In genomic region chr15:99502311-99502831, GRCm38 (mm10) we compare ENCODE assay signal across 9 mouse cellular contexts. TPM values are rescaled to one million over a fixed set of nuclear protein-coding genes. Genes with fewer than 3 reads are reported as not detected.
DNase-seq lines count a peak whose midpoint lies in the region; ATAC-seq lines count a peak whose summit lies in the region.
"Had no signal": no experiment of that assay in that cellular context is flagged by ENCODE, and none has a peak within 500 bp of the region (broad histone marks: within the 10 kb centered on the region; RNA-seq: fewer than 3 reads in every experiment).

No protein-coding gene starts in this region.

- intact Hi-C loops in heart, postnatal 14 days (cut with DNase I): no loop called here

- WGBS in heart, embryonic 15.5 days: 56% methylated on average over 12 of the region's 12 CpGs
- WGBS in embryonic facial prominence, embryonic 14.5 days: 22% methylated on average over 12 of the region's 12 CpGs
- WGBS in intestine, embryonic 15.5 days: 33% methylated on average over 12 of the region's 12 CpGs
- 51% methylated on average over 12 of the region's 12 CpGs for WGBS in midbrain, embryonic 12.5 days

- no peak for DNase-seq in heart, adult 18-20 months
- DNase-seq in embryonic facial prominence, embryonic 14.5 days (ENCODE audit: low spot score): peak; percentile 82
- DNase-seq in Muller cell, postnatal 12 days (ENCODE audit: inconsistent ontology term): no peak
- DNase-seq in heart, postnatal 14 days: no peak

- no peaks in the 10 kb centered on the region for H3K9me3 ChIP-seq in heart, embryonic 15.5 days (replicated peaks)
- H3K9me3 ChIP-seq in embryonic facial prominence, embryonic 14.5 days (ENCODE audit: control insufficient read depth, low read length): no peaks in the 10 kb centered on the region
- no peaks in the 10 kb centered on the region for H3K9me3 ChIP-seq in intestine, embryonic 15.5 days
- no peaks in the 10 kb centered on the region for H3K9me3 ChIP-seq in midbrain, embryonic 12.5 days

- H3K4me1 ChIP-seq in heart, embryonic 15.5 days (replicated peaks): peaks cover 62% of the 10 kb centered on the region
- H3K4me1 ChIP-seq in embryonic facial prominence, embryonic 14.5 days (ENCODE audit: control insufficient read depth, insufficient read depth, low read length): peaks cover 46% of the 10 kb centered on the region
- H3K4me1 ChIP-seq in intestine, embryonic 15.5 days (replicated peaks): peaks cover 35% of the 10 kb centered on the region
- H3K4me1 ChIP-seq in midbrain, embryonic 12.5 days: peaks cover 12% of the 10 kb centered on the region

- H3K4me2 ChIP-seq in heart, embryonic 15.5 days: no peak overlapping the region
- peak overlapping the region; percentile 0; the same call in 1 of the 2 replicates for H3K4me2 ChIP-seq in embryonic facial prominence, embryonic 14.5 days (ENCODE audit: low read depth, low read length)
- 0 out of 2 replicates have a peak overlapping the region, but pooled peaks have one; percentile 4 for H3K4me2 ChIP-seq in intestine, embryonic 15.5 days (replicated peaks)
- H3K4me2 ChIP-seq in midbrain, embryonic 12.5 days (replicated peaks): no peak overlapping the region

- H3K9ac ChIP-seq in heart, embryonic 15.5 days: no peak overlapping the region
- H3K9ac ChIP-seq in embryonic facial prominence, embryonic 14.5 days (ENCODE audit: low read depth, low read length): no peak overlapping the region
- no peak overlapping the region; the same call in 1 of the 2 replicates for H3K9ac ChIP-seq in intestine, embryonic 15.5 days
- H3K9ac ChIP-seq in midbrain, embryonic 12.5 days (replicated peaks): no peak overlapping the region

- peaks cover 35% of the 10 kb centered on the region for H3K27me3 ChIP-seq in heart, embryonic 15.5 days
- H3K27me3 ChIP-seq in embryonic facial prominence, embryonic 14.5 days (replicated peaks; ENCODE audit: control insufficient read depth, insufficient read depth, low read length): no peaks in the 10 kb centered on the region
- no peaks in the 10 kb centered on the region; the same call in 1 of the 2 replicates for H3K27me3 ChIP-seq in intestine, embryonic 15.5 days (replicated peaks)
- peaks cover 4% of the 10 kb centered on the region for H3K27me3 ChIP-seq in midbrain, embryonic 12.5 days

- ATAC-seq in heart, embryonic 15.5 days (replicated peaks; ENCODE audit: insufficient number of reproducible peaks, insufficient read depth, low FRiP score, low read depth): no peak
- peak; percentile 34 for ATAC-seq in embryonic facial prominence, embryonic 14.5 days (ENCODE audit: low read depth)
- peak; percentile 42 for ATAC-seq in intestine, embryonic 15.5 days
- no peak for ATAC-seq in midbrain, embryonic 12.5 days (ENCODE audit: low FRiP score, low read depth)
- ATAC-seq in granulocyte monocyte progenitor cell, adult 5-6 weeks (replicated peaks; ENCODE audit: poor library complexity, severe bottlenecking): no peak

- H3K27ac ChIP-seq in heart, embryonic 15.5 days: peak overlapping the region; percentile 42
- H3K27ac ChIP-seq in embryonic facial prominence, embryonic 14.5 days (replicated peaks; ENCODE audit: low read depth, low read length): peak overlapping the region; percentile 68
- peak overlapping the region; percentile 72; the same call in 1 of the 2 replicates for H3K27ac ChIP-seq in intestine, embryonic 15.5 days
- H3K27ac ChIP-seq in midbrain, embryonic 12.5 days (replicated peaks): peak overlapping the region; percentile 52

- no peak overlapping the region for H3K4me3 ChIP-seq in heart, embryonic 15.5 days
- no peak overlapping the region for H3K4me3 ChIP-seq in embryonic facial prominence, embryonic 14.5 days (ENCODE audit: low read depth, low read length)
- no peak overlapping the region for H3K4me3 ChIP-seq in intestine, embryonic 15.5 days (replicated peaks)
- H3K4me3 ChIP-seq in midbrain, embryonic 12.5 days: no peak overlapping the region

- no peaks in the 10 kb centered on the region for H3K36me3 ChIP-seq in heart, embryonic 15.5 days
- H3K36me3 ChIP-seq in embryonic facial prominence, embryonic 14.5 days (ENCODE audit: control insufficient read depth, insufficient read depth, low read length): no peaks in the 10 kb centered on the region
- H3K36me3 ChIP-seq in intestine, embryonic 15.5 days: no peaks in the 10 kb centered on the region
- H3K36me3 ChIP-seq in midbrain, embryonic 12.5 days: no peaks in the 10 kb centered on the region

RNA-seq across cellular contexts. Expression of gene Faim2, which starts 25.6 kb away (rescaled TPM):
- polyA plus RNA-seq in heart, embryonic 15.5 days (2015; fragmentation: Nextera tagmentation; extraction: Ambion mirVana): 0.28 and 0.33 TPM in 2 replicates
- under 1 TPM; 0.22 to 0.28 TPM for total RNA-seq in heart, adult 18-20 months (2021)
- 1.1 and 1.5 TPM in 2 replicates for polyA plus RNA-seq in embryonic facial prominence, embryonic 14.5 days (2014; fragmentation: Nextera tagmentation; extraction: Ambion mirVana)
- polyA plus RNA-seq in intestine, embryonic 15.5 days (2015; fragmentation: Nextera tagmentation; extraction: Ambion mirVana): 0.60 and 0.61 TPM in 2 replicates
- 2.0 and 3.1 TPM in 2 replicates for polyA plus RNA-seq in midbrain, embryonic 12.5 days (2016; fragmentation: Nextera tagmentation; extraction: Ambion mirVana)
- total RNA-seq in granulocyte monocyte progenitor cell, adult 5-6 weeks (2014; fragmentation: Nextera tagmentation): not detected in 2 replicates
- total RNA-seq in granulocyte monocyte progenitor cell, adult 5-6 weeks (2017): 0.17 TPM in 1 of 2 replicates, not detected in the other
- under 1 TPM; 0.12 to 0.74 TPM for total RNA-seq in heart, postnatal 14 days (2021)
- total RNA-seq: neutrophil, adult 5-6 weeks had no signal

RNA-seq across cellular contexts. Expression of gene Bcdin3d, which starts 27.8 kb away (rescaled TPM):
- 10.8 and 11.7 TPM in 2 replicates for polyA plus RNA-seq in heart, embryonic 15.5 days (2015; fragmentation: Nextera tagmentation; extraction: Ambion mirVana)
- total RNA-seq in heart, adult 18-20 months (2021): 1 to 10 TPM; 3.7 to 3.9 TPM
- 10.8 and 12.9 TPM in 2 replicates for polyA plus RNA-seq in embryonic facial prominence, embryonic 14.5 days (2014; fragmentation: Nextera tagmentation; extraction: Ambion mirVana)
- polyA plus RNA-seq in intestine, embryonic 15.5 days (2015; fragmentation: Nextera tagmentation; extraction: Ambion mirVana): 13.2 and 15.6 TPM in 2 replicates
- polyA plus RNA-seq in midbrain, embryonic 12.5 days (2016; fragmentation: Nextera tagmentation; extraction: Ambion mirVana): 19.9 and 20.1 TPM in 2 replicates
- 3.1 and 3.6 TPM in 2 replicates for total RNA-seq in granulocyte monocyte progenitor cell, adult 5-6 weeks (2014; fragmentation: Nextera tagmentation)
- 2.9 and 4.2 TPM in 2 replicates for total RNA-seq in granulocyte monocyte progenitor cell, adult 5-6 weeks (2017)
- total RNA-seq in heart, postnatal 14 days (2021): 1 to 10 TPM; 3.9 to 4.9 TPM

RNA-seq across cellular contexts. Expression of gene Nckap5l, which starts 44.8 kb away (rescaled TPM):
- 6.8 and 8.0 TPM in 2 replicates for polyA plus RNA-seq in heart, embryonic 15.5 days (2015; fragmentation: Nextera tagmentation; extraction: Ambion mirVana)
- total RNA-seq in heart, adult 18-20 months (2021): 1 to 10 TPM; 2.5 to 3.8 TPM
- 12.5 and 13.1 TPM in 2 replicates for polyA plus RNA-seq in embryonic facial prominence, embryonic 14.5 days (2014; fragmentation: Nextera tagmentation; extraction: Ambion mirVana)
- 4.7 and 5.9 TPM in 2 replicates for polyA plus RNA-seq in intestine, embryonic 15.5 days (2015; fragmentation: Nextera tagmentation; extraction: Ambion mirVana)
- 12.9 and 15.8 TPM in 2 replicates for polyA plus RNA-seq in midbrain, embryonic 12.5 days (2016; fragmentation: Nextera tagmentation; extraction: Ambion mirVana)
- 5.0 and 13.4 TPM in 2 replicates for total RNA-seq in granulocyte monocyte progenitor cell, adult 5-6 weeks (2014; fragmentation: Nextera tagmentation)
- 0.26 and 7.5 TPM in 2 replicates for total RNA-seq in granulocyte monocyte progenitor cell, adult 5-6 weeks (2017)
- 10 to 100 TPM; 11.2 to 13.6 TPM for total RNA-seq in heart, postnatal 14 days (2021)

Comparison
In these comparisons a context has a peak if more than half of its experiments do, and no peak if none do; other contexts are left out.
1. ATAC-seq: peak in embryonic facial prominence, embryonic 14.5 days (single experiment) and intestine, embryonic 15.5 days (single experiment); none in heart, embryonic 15.5 days (single experiment), midbrain, embryonic 12.5 days (single experiment) and granulocyte monocyte progenitor cell, adult 5-6 weeks (single experiment).
2. H3K4me2 ChIP-seq: peak in embryonic facial prominence, embryonic 14.5 days (single experiment) and intestine, embryonic 15.5 days (single experiment); none in heart, embryonic 15.5 days (single experiment) and midbrain, embryonic 12.5 days (single experiment).
3. Peak in every context shown above with its lines, with median percentiles within 50 percentile points of each other: H3K27ac ChIP-seq.